In genomic region chr11:109391760-109392159, GRCm38 (mm10) we compare ENCODE assay signal across 27 mouse cellular contexts. TPM values are rescaled to one million over a fixed set of nuclear protein-coding genes. Genes with fewer than 3 reads are reported as not detected.
DNase-seq lines count a peak whose midpoint lies in the region; ATAC-seq lines count a peak whose summit lies in the region.
"Had no signal": no experiment of that assay in that cellular context is flagged by ENCODE, and none has a peak within 500 bp of the region (broad histone marks: within the 10 kb centered on the region; RNA-seq: fewer than 3 reads in every experiment).

No protein-coding gene starts in this region.

- no peaks in the 10 kb centered on the region for H3K27me3 ChIP-seq in kidney, embryonic 15.5 days
- H3K27me3 ChIP-seq: CH12.LX; embryonic facial prominence, embryonic 13.5 days; limb, embryonic 15.5 days; megakaryocyte, embryonic 14.5 days had no signal

- no peaks in the 10 kb centered on the region for H3K4me1 ChIP-seq in kidney, embryonic 15.5 days

- no peak overlapping the region for H3K4me2 ChIP-seq in kidney, embryonic 15.5 days
- H3K4me2 ChIP-seq: embryonic facial prominence, embryonic 13.5 days; limb, embryonic 15.5 days had no signal

- H3K9ac ChIP-seq in kidney, embryonic 15.5 days, result no peak overlapping the region
- H3K9ac ChIP-seq: embryonic facial prominence, embryonic 13.5 days; limb, embryonic 15.5 days had no signal

- peak; percentile 28 for DNase-seq in adrenal gland, postnatal 14 days
- no peak for DNase-seq in adrenal gland, adult 8-10 months
- DNase-seq in kidney, postnatal 25 days, result peak; percentile 34 to 46
- peak; percentile 19 for DNase-seq in Muller cell, postnatal 12 days (ENCODE audit: inconsistent ontology term)
- DNase-seq in embryo, embryonic 9.5 days (ENCODE audit: extremely low spot score), result peak; percentile 14
- no peak for DNase-seq in left cerebral cortex, postnatal 10 days (ENCODE audit: extremely low spot score in 1 of 2, low spot score in 2 of 2)
- DNase-seq: cerebellum, adult 2 months; kidney, adult 8-10 months; lung, postnatal 14 days; midbrain, embryonic 14.5 days; right cerebral cortex, postnatal 4 days had no signal

- WGBS in kidney, embryonic 15.5 days, result 45% methylated on average over 7 of the region's 7 CpGs

- intact Hi-C loops in left cerebral cortex, postnatal 10 days (cut with DNase I), result no loop called here

- H3K27ac ChIP-seq in kidney, embryonic 15.5 days, result no peak overlapping the region
- H3K27ac ChIP-seq: embryonic facial prominence, embryonic 13.5 days; heart, embryonic 10.5 days; limb, embryonic 15.5 days had no signal

- no peak overlapping the region for H3K4me3 ChIP-seq in kidney, embryonic 15.5 days (replicated peaks)
- H3K4me3 ChIP-seq: embryonic facial prominence, embryonic 13.5 days; heart, embryonic 10.5 days; limb, embryonic 15.5 days; megakaryocyte, embryonic 14.5 days; myocyte had no signal

- H3K36me3 ChIP-seq in kidney, embryonic 15.5 days, result peaks cover 26% of the 10 kb centered on the region

- no peak for ATAC-seq in kidney, embryonic 15.5 days (replicated peaks; ENCODE audit: low FRiP score)
- no peak for ATAC-seq in frontal cortex, adult (ENCODE audit: low TSS enrichment)
- ATAC-seq: forebrain, embryonic 16.5 days had no signal

- H3K9me3 ChIP-seq in kidney, embryonic 15.5 days (replicated peaks), result no peaks in the 10 kb centered on the region
- H3K9me3 ChIP-seq: embryonic facial prominence, embryonic 13.5 days; heart, embryonic 10.5 days; limb, embryonic 15.5 days; megakaryocyte, embryonic 14.5 days had no signal

RNA-seq across cellular contexts. Expression of gene 9930022D16Rik, which starts 22.0 kb away (rescaled TPM):
- not detected in 2 replicates for total RNA-seq in adrenal gland, postnatal 14 days (2021)
- not detected for total RNA-seq in adrenal gland, adult 8-10 months (2022)
- not detected in 2 replicates for polyA plus RNA-seq in kidney, embryonic 15.5 days (2015; fragmentation: Nextera tagmentation; extraction: Ambion mirVana)
- not detected for total RNA-seq in left cerebral cortex, postnatal 10 days (2021)
- total RNA-seq: layer of hippocampus, adult 18-20 months; left cerebral cortex, postnatal 36 days had no signal
- polyA plus RNA-seq: cerebellum, adult 2 months; embryonic facial prominence, embryonic 13.5 days; forebrain, embryonic 16.5 days; gonadal fat pad, adult 2 months; heart, embryonic 10.5 days; heart, postnatal 0 days; hindbrain, embryonic 11.5 days; limb, embryonic 15.5 days; midbrain, embryonic 14.5 days; myocyte; neural tube, embryonic 14.5 days; stomach, embryonic 16.5 days had no signal

RNA-seq across cellular contexts. Expression of gene Gna13, which starts 29.1 kb away (rescaled TPM):
- 61.7 and 65.3 TPM in 2 replicates for total RNA-seq in adrenal gland, postnatal 14 days (2021)
- total RNA-seq in adrenal gland, adult 8-10 months (2022), result 10 to 100 TPM; 65.1 to 70.3 (median 68.0) TPM
- polyA plus RNA-seq in kidney, embryonic 15.5 days (2015; fragmentation: Nextera tagmentation; extraction: Ambion mirVana), result 20.8 and 21.5 TPM in 2 replicates
- 10 to 100 TPM; 46.3 TPM for total RNA-seq in left cerebral cortex, postnatal 10 days (2021)

RNA-seq across cellular contexts. Expression of gene Amz2, which starts 34.0 kb away (rescaled TPM):
- total RNA-seq in adrenal gland, postnatal 14 days (2021), result 41.0 and 41.1 TPM in 2 replicates
- 10 to 100 TPM; 42.2 to 58.0 (median 49.0) TPM for total RNA-seq in adrenal gland, adult 8-10 months (2022)
- polyA plus RNA-seq in kidney, embryonic 15.5 days (2015; fragmentation: Nextera tagmentation; extraction: Ambion mirVana), result 37.1 and 44.6 TPM in 2 replicates
- 10 to 100 TPM; 88.6 to 96.2 TPM for total RNA-seq in left cerebral cortex, postnatal 10 days (2021)

Comparison
In these comparisons a context has a peak if more than half of its experiments do, and no peak if none do; other contexts are left out.
1. DNase-seq: peak in adrenal gland, postnatal 14 days (single experiment), kidney, postnatal 25 days (2 of 2), Muller cell, postnatal 12 days (single experiment) and embryo, embryonic 9.5 days (single experiment); none in adrenal gland, adult 8-10 months (single experiment) and left cerebral cortex, postnatal 10 days (0 of 2).